Mouse (Mus musculus): ENCODE results near the gene Syvn1. TPM values are rescaled to one million over a fixed set of nuclear protein-coding genes. Genes with fewer than 3 reads are reported as not detected.

Gene Syvn1
- polyA plus RNA-seq, 1 experiment from 2014 or later, result 39.8 TPM

Small RNAs within 50 kb of the gene (microRNA-seq; reads per million reads assigned to microRNA genes)
- 3.1 reads per million, percentile 13 among the genes with 10 or more reads in this experiment for gene Mir6988

Other genes starting within 250 kb of the Syvn1 start
- gene Frmd8, start 171.3 kb upstream of the Syvn1 start, polyA plus RNA-seq (2015; fragmentation: Nextera tagmentation; extraction: Ambion mirVana), result 17.6 and 18.0 TPM in 2 replicates
- gene Slc25a45, start 168.8 kb upstream of the Syvn1 start, polyA plus RNA-seq (2015; fragmentation: Nextera tagmentation; extraction: Ambion mirVana), result 2.6 TPM in 2 replicates
- gene Tigd3, start 152.4 kb upstream of the Syvn1 start, polyA plus RNA-seq (2015; fragmentation: Nextera tagmentation; extraction: Ambion mirVana), result 10.7 and 11.7 TPM in 2 replicates
- gene Dpf2, start 133.6 kb upstream of the Syvn1 start, polyA plus RNA-seq (2015; fragmentation: Nextera tagmentation; extraction: Ambion mirVana), result 111 and 113 TPM in 2 replicates
- gene Cdc42ep2, start 121.8 kb upstream of the Syvn1 start, polyA plus RNA-seq (2015; fragmentation: Nextera tagmentation; extraction: Ambion mirVana), result 19.0 and 20.3 TPM in 2 replicates
- 26.7 and 28.1 TPM in 2 replicates for gene Pola2, start 82.4 kb upstream of the Syvn1 start, polyA plus RNA-seq (2015; fragmentation: Nextera tagmentation; extraction: Ambion mirVana)
- not detected in 2 replicates for gene Slc22a20, start 60.4 kb upstream of the Syvn1 start, polyA plus RNA-seq (2015; fragmentation: Nextera tagmentation; extraction: Ambion mirVana)
- 4.8 and 5.8 TPM in 2 replicates for gene Capn1, start 30.7 kb upstream of the Syvn1 start, polyA plus RNA-seq (2015; fragmentation: Nextera tagmentation; extraction: Ambion mirVana)
- gene Mrpl49, start 11.2 kb downstream of the Syvn1 start, polyA plus RNA-seq (2015; fragmentation: Nextera tagmentation; extraction: Ambion mirVana), result 62.3 and 64.4 TPM in 2 replicates
- 503 and 507 TPM in 2 replicates for gene Fau, start 11.3 kb downstream of the Syvn1 start, polyA plus RNA-seq (2015; fragmentation: Nextera tagmentation; extraction: Ambion mirVana)
- 33.0 and 34.8 TPM in 2 replicates for gene Znhit2, start 14.6 kb downstream of the Syvn1 start, polyA plus RNA-seq (2015; fragmentation: Nextera tagmentation; extraction: Ambion mirVana)
- gene Tm7sf2, start 21.8 kb downstream of the Syvn1 start, polyA plus RNA-seq (2015; fragmentation: Nextera tagmentation; extraction: Ambion mirVana), result 58.6 and 60.1 TPM in 2 replicates
- gene Vps51, start 30.7 kb downstream of the Syvn1 start, polyA plus RNA-seq (2015; fragmentation: Nextera tagmentation; extraction: Ambion mirVana), result 84.8 and 94.0 TPM in 2 replicates
- gene Tmem262, start 33.5 kb downstream of the Syvn1 start, polyA plus RNA-seq (2015; fragmentation: Nextera tagmentation; extraction: Ambion mirVana), result not detected in 2 replicates
- gene Gm28374, start 35.7 kb downstream of the Syvn1 start, polyA plus RNA-seq (2015; fragmentation: Nextera tagmentation; extraction: Ambion mirVana), result 1.3 and 1.4 TPM in 2 replicates
- 79.3 and 82.0 TPM in 2 replicates for gene Zfpl1, start 38.4 kb downstream of the Syvn1 start, polyA plus RNA-seq (2015; fragmentation: Nextera tagmentation; extraction: Ambion mirVana)
- gene Cdca5, start 38.4 kb downstream of the Syvn1 start, polyA plus RNA-seq (2015; fragmentation: Nextera tagmentation; extraction: Ambion mirVana), result 8.4 and 9.6 TPM in 2 replicates
- gene AC131692.1, start 47.8 kb downstream of the Syvn1 start, polyA plus RNA-seq (2015; fragmentation: Nextera tagmentation; extraction: Ambion mirVana), result not detected in 2 replicates
- 0.54 and 0.60 TPM in 2 replicates for gene Naaladl1, start 59.2 kb downstream of the Syvn1 start, polyA plus RNA-seq (2015; fragmentation: Nextera tagmentation; extraction: Ambion mirVana)
- gene Sac3d1, start 72.1 kb downstream of the Syvn1 start, polyA plus RNA-seq (2015; fragmentation: Nextera tagmentation; extraction: Ambion mirVana), result 50.2 and 57.5 TPM in 2 replicates
- gene Snx15, start 81.7 kb downstream of the Syvn1 start, polyA plus RNA-seq (2015; fragmentation: Nextera tagmentation; extraction: Ambion mirVana), result 61.7 and 65.4 TPM in 2 replicates
- not detected in 2 replicates for gene Batf2, start 94.4 kb downstream of the Syvn1 start, polyA plus RNA-seq (2015; fragmentation: Nextera tagmentation; extraction: Ambion mirVana)
- 141 and 147 TPM in 2 replicates for gene Arl2, start 95.0 kb downstream of the Syvn1 start, polyA plus RNA-seq (2015; fragmentation: Nextera tagmentation; extraction: Ambion mirVana)
- gene Majin, start 137.8 kb downstream of the Syvn1 start, polyA plus RNA-seq (2015; fragmentation: Nextera tagmentation; extraction: Ambion mirVana), result not detected in 2 replicates
- 0.56 TPM in 1 of 2 replicates, not detected in the other for gene Gpha2, start 179.8 kb downstream of the Syvn1 start, polyA plus RNA-seq (2015; fragmentation: Nextera tagmentation; extraction: Ambion mirVana)
- 134 and 162 TPM in 2 replicates for gene Ppp2r5b, start 189.3 kb downstream of the Syvn1 start, polyA plus RNA-seq (2015; fragmentation: Nextera tagmentation; extraction: Ambion mirVana)
- 13.3 and 16.1 TPM in 2 replicates for gene Atg2a, start 195.1 kb downstream of the Syvn1 start, polyA plus RNA-seq (2015; fragmentation: Nextera tagmentation; extraction: Ambion mirVana)
- gene Ehd1, start 230.1 kb downstream of the Syvn1 start, polyA plus RNA-seq (2015; fragmentation: Nextera tagmentation; extraction: Ambion mirVana), result 92.5 and 103 TPM in 2 replicates

Data from hindbrain, embryonic 15.5 days (tissue).